Mouse (Mus musculus): ENCODE results near the gene Gm10309. TPM values are rescaled to one million over a fixed set of nuclear protein-coding genes. Genes with fewer than 3 reads are reported as not detected.

The Gm10309 gene
- polyA plus RNA-seq, 1 experiment = not detected

- Histone ChIP-seq H3K4me3 (replicated peaks; ENCODE audit: control insufficient read depth, low read depth, low read length) (no peak overlapping the region), H3K27ac (ENCODE audit: control insufficient read depth, insufficient read depth, low read depth, low read length, poor library complexity) (no peak overlapping the region), H3K4me1 (ENCODE audit: control insufficient read depth, insufficient read depth, low read length) (no peaks in the 10 kb centered on the region)
- TF ChIP-seq CTCF (IDR thresholded peaks at IDR 0.05; ENCODE audit: control insufficient read depth, insufficient read depth, low read length) (no peak), POLR2A (IDR thresholded peaks at IDR 0.05; ENCODE audit: borderline replicate concordance, control insufficient read depth, low read depth, low read length) (no peak)
- WGBS = 76% methylated on average over 3 of the region's 3 CpGs
These were observed 18.3 kb upstream of the Gm10309 start for GRCm38 (mm10) chr17:86523374-86523773.

GRCm38 (mm10) chr17:86522649-86523048 is 17.6 kb upstream of the Gm10309 start:
- Histone ChIP-seq H3K4me1 (ENCODE audit: control insufficient read depth, insufficient read depth, low read length) (no peaks in the 10 kb centered on the region), H3K4me3 (replicated peaks; ENCODE audit: control insufficient read depth, low read depth, low read length) (no peak overlapping the region), H3K27ac (ENCODE audit: control insufficient read depth, insufficient read depth, low read depth, low read length, poor library complexity) (no peak overlapping the region)
- no peak for TF ChIP-seq POLR2A (IDR thresholded peaks at IDR 0.05; ENCODE audit: borderline replicate concordance, control insufficient read depth, low read depth, low read length)
- no peak for TF ChIP-seq CTCF (IDR thresholded peaks at IDR 0.05; ENCODE audit: control insufficient read depth, insufficient read depth, low read length)
- WGBS = 84% methylated on average over 5 of the region's 5 CpGs

GRCm38 (mm10) chr17:86521252-86521651 is 16.2 kb upstream of the Gm10309 start:
- Histone ChIP-seq H3K4me3 (replicated peaks; ENCODE audit: control insufficient read depth, low read depth, low read length) (no peak overlapping the region), H3K27ac (ENCODE audit: control insufficient read depth, insufficient read depth, low read depth, low read length, poor library complexity) (no peak overlapping the region), H3K4me1 (ENCODE audit: control insufficient read depth, insufficient read depth, low read length) (no peaks in the 10 kb centered on the region)
- 89% methylated on average over 11 of the region's 11 CpGs for WGBS
- TF ChIP-seq POLR2A (IDR thresholded peaks at IDR 0.05; ENCODE audit: borderline replicate concordance, control insufficient read depth, low read depth, low read length) = no peak
- TF ChIP-seq CTCF (IDR thresholded peaks at IDR 0.05; ENCODE audit: control insufficient read depth, insufficient read depth, low read length) = no peak

GRCm38 (mm10) chr17:86518604-86519003 is 13.6 kb upstream of the Gm10309 start:
- Histone ChIP-seq H3K4me3 (replicated peaks; ENCODE audit: control insufficient read depth, low read depth, low read length) (no peak overlapping the region), H3K4me1 (ENCODE audit: control insufficient read depth, insufficient read depth, low read length) (peaks cover 3% of the 10 kb centered on the region), H3K27ac (ENCODE audit: control insufficient read depth, insufficient read depth, low read depth, low read length, poor library complexity) (no peak overlapping the region)
- TF ChIP-seq CTCF (IDR thresholded peaks at IDR 0.05; ENCODE audit: control insufficient read depth, insufficient read depth, low read length) (no peak), POLR2A (IDR thresholded peaks at IDR 0.05; ENCODE audit: borderline replicate concordance, control insufficient read depth, low read depth, low read length) (no peak)
- WGBS = 80% methylated on average over 7 of the region's 7 CpGs

GRCm38 (mm10) chr17:86516630-86517029 is 11.6 kb upstream of the Gm10309 start:
- Histone ChIP-seq H3K4me1 (ENCODE audit: control insufficient read depth, insufficient read depth, low read length) (peaks cover 3% of the 10 kb centered on the region), H3K4me3 (replicated peaks; ENCODE audit: control insufficient read depth, low read depth, low read length) (no peak overlapping the region), H3K27ac (ENCODE audit: control insufficient read depth, insufficient read depth, low read depth, low read length, poor library complexity) (no peak overlapping the region)
- 69% methylated on average over 5 of the region's 5 CpGs for WGBS
- TF ChIP-seq CTCF (IDR thresholded peaks at IDR 0.05; ENCODE audit: control insufficient read depth, insufficient read depth, low read length) (no peak), POLR2A (IDR thresholded peaks at IDR 0.05; ENCODE audit: borderline replicate concordance, control insufficient read depth, low read depth, low read length) (no peak)

GRCm38 (mm10) chr17:86514974-86515620 is 10.1 kb upstream of the Gm10309 start:
- no peak overlapping the region for H3K4me3 ChIP-seq (replicated peaks; ENCODE audit: control insufficient read depth, low read depth, low read length)
- H3K27ac ChIP-seq (ENCODE audit: control insufficient read depth, insufficient read depth, low read depth, low read length, poor library complexity) = no peak overlapping the region
- peaks cover 3% of the 10 kb centered on the region for H3K4me1 ChIP-seq (ENCODE audit: control insufficient read depth, insufficient read depth, low read length)
- no peak for TF ChIP-seq CTCF (IDR thresholded peaks at IDR 0.05; ENCODE audit: control insufficient read depth, insufficient read depth, low read length)
- no peak for TF ChIP-seq POLR2A (IDR thresholded peaks at IDR 0.05; ENCODE audit: borderline replicate concordance, control insufficient read depth, low read depth, low read length)
- 82% methylated on average over 13 of the region's 13 CpGs for WGBS

GRCm38 (mm10) chr17:86509871-86510270 is 4.8 kb upstream of the Gm10309 start:
- Histone ChIP-seq H3K4me3 (replicated peaks; ENCODE audit: control insufficient read depth, low read depth, low read length) (no peak overlapping the region), H3K4me1 (ENCODE audit: control insufficient read depth, insufficient read depth, low read length) (no peaks in the 10 kb centered on the region; the same call in 1 of the 2 replicates), H3K27ac (ENCODE audit: control insufficient read depth, insufficient read depth, low read depth, low read length, poor library complexity) (no peak overlapping the region)
- 81% methylated on average over 5 of the region's 5 CpGs for WGBS
- TF ChIP-seq POLR2A (IDR thresholded peaks at IDR 0.05; ENCODE audit: borderline replicate concordance, control insufficient read depth, low read depth, low read length) = no peak
- no peak for TF ChIP-seq CTCF (IDR thresholded peaks at IDR 0.05; ENCODE audit: control insufficient read depth, insufficient read depth, low read length)

- no peaks in the 10 kb centered on the region; the same call in 1 of the 2 replicates for H3K4me1 ChIP-seq (ENCODE audit: control insufficient read depth, insufficient read depth, low read length)
- WGBS = 86% methylated on average over 3 of the region's 3 CpGs
- no peak overlapping the region for H3K27ac ChIP-seq (ENCODE audit: control insufficient read depth, insufficient read depth, low read depth, low read length, poor library complexity)
- TF ChIP-seq CTCF (IDR thresholded peaks at IDR 0.05; ENCODE audit: control insufficient read depth, insufficient read depth, low read length) (no peak), POLR2A (IDR thresholded peaks at IDR 0.05; ENCODE audit: borderline replicate concordance, control insufficient read depth, low read depth, low read length) (no peak)
- no peak overlapping the region for H3K4me3 ChIP-seq (replicated peaks; ENCODE audit: control insufficient read depth, low read depth, low read length)
These were observed 3.1 kb upstream of the Gm10309 start for GRCm38 (mm10) chr17:86508212-86508490.

Measured in bone marrow, adult 2 months (tissue).